Mouse (Mus musculus): ENCODE results near the gene Lrrn1. TPM values are rescaled to one million over a fixed set of nuclear protein-coding genes. Genes with fewer than 3 reads are reported as not detected.
A peak's percentile ranks its signal among the peaks of the same experiment; 100 is the strongest.

Lrrn1 gene
- total RNA-seq (2021) = 10 to 100 TPM; 15.0 to 23.6 TPM
- long read RNA-seq, experiment 1, transcript Lrrn1-201 (2 exons, 3,700 nt) = major isoform, 17 of 19 reads
- long read RNA-seq, experiment 1, partial matches to known transcripts = 2 of 19 reads
- long read RNA-seq, experiment 1, other reads (novel, unspliced or antisense) = 0 of 19 reads
- long read RNA-seq, experiment 2, transcript Lrrn1-201 (2 exons, 3,700 nt) = major isoform, 24 of 26 reads
- long read RNA-seq, experiment 2, partial matches to known transcripts = 2 of 26 reads
- long read RNA-seq, experiment 2, other reads (novel, unspliced or antisense) = 0 of 26 reads

DNA sequence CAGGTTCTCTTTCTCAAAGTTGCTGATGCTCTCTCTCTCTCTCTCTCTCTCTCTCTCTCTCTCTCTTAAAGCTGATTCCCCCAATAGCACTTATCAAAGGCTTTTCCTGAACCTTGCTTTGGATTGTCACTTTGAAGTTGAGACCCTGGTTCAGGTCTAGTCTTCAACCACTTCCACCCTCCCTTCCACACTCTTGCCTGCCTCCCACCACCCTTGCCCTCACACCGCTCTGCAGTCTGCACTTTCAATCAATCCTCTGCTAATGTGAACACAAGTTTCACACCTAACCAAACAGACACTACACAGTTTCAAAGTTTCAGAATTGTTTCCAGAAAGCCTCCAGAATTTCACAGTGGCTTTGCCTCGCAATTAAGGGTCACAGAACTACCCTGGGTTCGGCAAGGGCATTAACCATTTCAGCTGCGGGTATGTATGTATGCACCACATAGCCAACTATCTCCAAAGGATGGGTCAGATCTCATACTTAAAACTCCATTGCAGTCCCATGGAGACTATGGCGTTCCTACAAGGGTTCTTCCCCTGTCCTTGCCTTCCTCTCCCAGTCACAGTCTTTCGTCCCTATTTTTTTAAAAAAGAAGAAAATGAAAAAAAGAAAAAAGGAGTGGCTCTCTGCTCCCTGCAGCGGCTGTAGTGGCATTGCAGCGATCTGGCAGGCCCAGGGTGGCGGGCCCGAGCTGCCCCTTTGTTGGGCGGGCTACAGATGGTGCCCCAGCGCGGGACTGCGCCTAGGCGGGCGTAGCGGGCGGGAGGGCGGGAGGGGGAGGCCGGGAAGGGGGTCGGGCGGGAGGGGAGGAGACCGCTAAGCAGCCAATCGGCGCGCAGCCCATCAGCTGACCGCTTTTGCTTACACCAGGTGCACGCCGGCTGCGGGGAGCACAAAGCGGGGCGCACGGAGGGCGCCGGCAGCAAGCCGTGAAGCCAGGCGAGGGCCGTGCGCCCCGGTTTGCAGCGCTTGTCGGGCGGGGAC, at the start of gene Lrrn1:
Lrrn1 (plus strand) TSS at position 892 of the 988 bp plus-strand sequence.
- peak; percentile 50 for DNase-seq
- intact Hi-C loops (cut with DNase I; ENCODE audit: low total_unique reads) = no loop called here

- DNase-seq = no peak
- intact Hi-C loops (cut with DNase I; ENCODE audit: low total_unique reads) = no loop called here
These were observed 35.1 kb upstream of the Lrrn1 start for GRCm38 (mm10) chr6:107494491-107494890.

- intact Hi-C loops (cut with DNase I; ENCODE audit: low total_unique reads) = no loop called here
- no peak for DNase-seq
These were observed 33.7 kb upstream of the Lrrn1 start for GRCm38 (mm10) chr6:107495830-107496229.

DNA sequence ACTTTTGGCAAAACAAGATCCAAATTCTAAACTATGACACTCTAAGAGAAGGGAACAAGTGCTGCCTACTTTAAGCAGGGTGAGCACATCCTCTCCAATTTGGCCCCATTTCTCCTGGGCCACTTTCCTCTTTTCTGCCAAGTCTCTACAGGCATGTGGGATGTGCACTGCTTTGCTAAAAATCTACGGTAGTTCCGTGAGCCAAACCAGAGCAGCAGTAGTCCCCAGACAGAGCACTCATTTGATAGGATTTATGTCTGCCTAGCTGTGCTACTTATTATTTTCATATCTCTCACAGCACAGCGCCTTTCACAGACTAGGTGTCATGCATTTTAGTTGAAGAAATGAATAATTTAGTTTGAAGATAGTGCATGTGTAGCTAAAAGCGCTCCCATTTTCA, 15.9 kb upstream of the Lrrn1 start:
- DNase-seq = no peak
- intact Hi-C loops (cut with DNase I; ENCODE audit: low total_unique reads) = no loop called here

- intact Hi-C loops (cut with DNase I; ENCODE audit: low total_unique reads) = no loop called here
- DNase-seq = no peak
These were observed 5.6 kb upstream of the Lrrn1 start for GRCm38 (mm10) chr6:107523953-107524352.

GRCm38 (mm10) chr6:107529911-107530431, 403 bp downstream of the Lrrn1 start:
- DNase-seq = peak; percentile 22
- intact Hi-C loops (cut with DNase I; ENCODE audit: low total_unique reads) = no loop called here

GRCm38 (mm10) chr6:107530621-107531285, 1.2 kb downstream of the Lrrn1 start:
- DNase-seq = no peak
- intact Hi-C loops (cut with DNase I; ENCODE audit: low total_unique reads) = no loop called here

GRCm38 (mm10) chr6:107531526-107532080, 2.0 kb downstream of the Lrrn1 start:
- intact Hi-C loops (cut with DNase I; ENCODE audit: low total_unique reads) = no loop called here
- DNase-seq = no peak

GRCm38 (mm10) chr6:107534533-107534932, 5.0 kb downstream of the Lrrn1 start:
- no peak for DNase-seq
- intact Hi-C loops (cut with DNase I; ENCODE audit: low total_unique reads) = no loop called here

GRCm38 (mm10) chr6:107536631-107537030, 7.1 kb downstream of the Lrrn1 start:
- no peak for DNase-seq
- intact Hi-C loops (cut with DNase I; ENCODE audit: low total_unique reads) = no loop called here

GRCm38 (mm10) chr6:107541222-107541621, 11.7 kb downstream of the Lrrn1 start:
- intact Hi-C loops (cut with DNase I; ENCODE audit: low total_unique reads) = no loop called here
- DNase-seq = no peak

DNA sequence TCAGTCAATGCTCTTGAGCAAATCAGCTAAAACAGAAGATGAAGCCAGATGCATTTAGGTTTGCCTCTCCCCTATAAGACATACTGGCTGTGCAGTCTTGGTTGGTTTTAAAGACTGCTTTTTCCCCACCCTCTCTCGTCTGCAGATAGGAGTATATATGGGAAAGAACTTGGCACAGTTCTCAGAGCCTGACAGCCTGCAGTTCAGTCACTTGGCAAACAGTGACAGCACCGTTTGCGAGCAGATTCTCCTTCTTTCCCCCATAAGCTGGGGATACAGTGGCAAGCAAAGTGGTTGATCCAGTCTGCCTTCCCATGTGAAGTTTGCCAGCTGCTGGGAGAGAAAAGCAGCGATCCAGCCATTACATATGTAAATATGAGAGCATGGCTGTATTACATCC, 12.3 kb downstream of the Lrrn1 start:
- DNase-seq = no peak
- intact Hi-C loops (cut with DNase I; ENCODE audit: low total_unique reads) = no loop called here

GRCm38 (mm10) chr6:107546272-107546671, 16.7 kb downstream of the Lrrn1 start:
- no peak for DNase-seq
- intact Hi-C loops (cut with DNase I; ENCODE audit: low total_unique reads) = no loop called here

DNA sequence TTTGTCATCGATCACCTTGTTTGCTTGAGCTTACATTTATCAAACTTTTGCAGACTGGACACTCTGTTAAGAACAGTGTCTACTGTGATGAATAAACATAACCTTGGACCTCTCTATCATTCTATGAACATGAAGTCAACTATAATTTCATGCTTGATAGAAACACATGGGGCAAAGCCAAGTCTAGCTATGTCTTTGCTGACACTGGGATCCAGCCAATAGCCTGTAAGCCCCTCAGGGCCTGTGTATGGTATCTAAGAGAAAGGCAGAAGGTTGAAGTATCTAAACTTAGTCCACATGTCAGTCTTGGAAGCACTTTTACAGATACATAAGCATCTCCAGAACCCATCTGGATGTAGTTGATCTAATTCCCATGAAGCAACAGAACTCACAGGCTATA, 22.9 kb downstream of the Lrrn1 start:
- DNase-seq = no peak
- intact Hi-C loops (cut with DNase I; ENCODE audit: low total_unique reads) = no loop called here

GRCm38 (mm10) chr6:107555364-107555763, 25.8 kb downstream of the Lrrn1 start:
- intact Hi-C loops (cut with DNase I; ENCODE audit: low total_unique reads) = no loop called here
- no peak for DNase-seq

DNA sequence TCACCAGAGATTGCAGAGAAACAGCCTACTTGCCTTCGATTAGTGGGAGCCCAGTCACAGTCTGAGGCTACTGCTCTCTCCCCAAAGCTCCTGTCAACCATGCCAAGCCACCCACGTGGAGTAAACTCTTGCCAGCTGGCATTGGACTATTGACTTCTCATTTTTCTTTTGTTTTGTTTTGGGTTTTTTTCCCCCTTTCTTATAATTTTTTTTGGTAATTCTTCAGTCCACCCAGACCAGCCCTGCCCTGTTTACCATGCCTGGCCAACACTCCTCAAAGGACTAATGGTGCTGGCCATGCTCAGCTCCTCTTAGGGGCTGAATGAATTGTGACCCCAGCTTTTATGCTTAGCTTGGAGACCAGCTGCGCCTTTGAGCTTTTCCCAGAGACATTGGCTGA, 27.4 kb downstream of the Lrrn1 start:
- intact Hi-C loops (cut with DNase I; ENCODE audit: low total_unique reads) = no loop called here

DNA sequence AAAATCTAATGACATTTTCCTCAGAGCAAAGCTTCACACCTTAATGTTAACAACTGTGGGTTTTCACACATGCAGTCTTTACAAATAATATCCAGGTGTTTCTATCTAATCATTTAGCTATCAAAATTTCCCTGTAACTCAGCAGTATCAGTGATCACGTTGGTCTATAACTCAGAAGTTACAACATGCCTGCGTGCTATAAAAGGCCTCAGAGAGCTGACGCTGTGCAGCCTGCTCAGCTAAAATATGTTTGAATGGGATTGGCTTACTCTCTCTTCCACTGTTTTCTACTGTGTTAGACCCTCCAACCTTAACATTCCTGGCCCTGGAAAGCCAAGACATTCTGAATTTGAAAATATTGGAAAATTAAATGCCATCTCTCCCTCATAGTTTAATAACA, 28.2 kb downstream of the Lrrn1 start:
- DNase-seq = no peak
- intact Hi-C loops (cut with DNase I; ENCODE audit: low total_unique reads) = no loop called here

More for the DNA sequence above, 27.4 kb downstream of the Lrrn1 start:
- peak; percentile 17 for DNase-seq

- DNase-seq = no peak
- intact Hi-C loops (cut with DNase I; ENCODE audit: low total_unique reads) = no loop called here
These were observed 32.7 kb downstream of the Lrrn1 start for GRCm38 (mm10) chr6:107562255-107562654.

- intact Hi-C loops (cut with DNase I; ENCODE audit: low total_unique reads) = no loop called here
- no peak for DNase-seq
These were observed 37.5 kb downstream of the Lrrn1 start for GRCm38 (mm10) chr6:107566944-107567634.

Data from gastrocnemius, postnatal 14 days (tissue).